Mouse (Mus musculus): ENCODE measurements around the gene Spon2.

DNA sequence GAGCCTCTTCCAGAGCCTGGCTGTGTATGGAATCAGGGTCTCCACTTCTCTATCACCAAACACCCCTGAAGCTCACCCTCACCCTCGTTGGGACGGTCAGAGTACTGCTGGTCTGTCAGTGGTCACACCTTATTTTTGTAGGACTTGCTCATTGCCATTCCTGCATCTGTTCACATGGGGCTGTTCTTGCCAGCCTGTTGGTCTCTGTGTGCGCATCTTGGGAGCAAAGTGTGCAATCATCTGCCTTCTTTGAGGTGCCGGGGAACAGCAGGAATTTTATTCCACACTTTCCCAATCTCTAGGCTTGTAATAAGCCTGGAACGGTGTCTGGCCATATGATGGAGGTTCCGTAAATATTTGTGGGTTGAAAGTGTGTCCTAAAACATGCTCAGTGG lies 15.1 kb downstream of the Spon2 start:
- TF ChIP-seq CTCF (conservative IDR thresholded peaks at IDR 0.05; ENCODE audit: low read length) (no peak), POU5F1 (IDR thresholded peaks at IDR 0.05; ENCODE audit: borderline replicate concordance, low read length) (no peak)
